Mouse (Mus musculus): ENCODE data around the gene Abi3bp. TPM values are rescaled to one million over a fixed set of nuclear protein-coding genes. Genes with fewer than 3 reads are reported as not detected.

The Abi3bp gene
- polyA plus RNA-seq, 1 experiment from 2014 or later: 0.35 TPM

DNA sequence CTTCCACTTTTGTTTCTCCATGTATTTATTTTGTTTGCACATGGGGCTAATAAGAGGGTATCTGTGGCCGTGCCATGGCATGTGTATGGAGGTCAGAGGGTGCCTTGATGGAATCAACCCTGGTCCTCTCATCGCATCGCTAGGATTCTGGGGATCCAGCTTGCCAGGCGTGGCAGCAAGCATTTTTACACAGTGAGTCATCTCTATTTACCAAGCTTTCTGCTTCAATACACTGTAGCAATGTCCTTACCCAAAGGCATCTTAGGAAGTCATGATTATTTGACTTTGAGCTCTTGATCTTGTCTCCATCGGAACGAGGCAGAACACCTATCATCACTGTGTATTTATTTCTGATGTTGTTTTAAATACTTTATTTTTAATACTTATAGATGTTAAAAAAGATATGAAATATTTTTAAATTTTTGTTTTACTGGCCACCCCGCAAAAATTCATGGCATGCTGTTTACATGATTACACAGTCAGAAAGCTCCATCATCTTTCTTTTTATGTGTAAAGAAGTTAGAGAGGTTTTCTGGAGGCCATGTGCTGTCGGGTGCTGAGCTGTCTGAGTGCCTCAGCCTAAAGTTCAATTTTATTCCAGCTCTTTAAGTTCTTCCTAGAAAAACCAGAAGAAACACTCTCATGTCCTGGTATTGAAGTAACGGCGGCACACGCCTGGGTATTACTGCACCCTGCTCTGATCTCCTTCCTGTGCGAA is 177.7 kb downstream of the Abi3bp start:
- H3K9me3 ChIP-seq: no peaks in the 10 kb centered on the region
- ATAC-seq (replicated peaks): 0 out of 2 replicates have a peak, but pooled peaks have one; percentile 50
- H3K4me3 ChIP-seq: 0 out of 2 replicates have a peak overlapping the region, but pooled peaks have one; percentile 11
- no peaks in the 10 kb centered on the region for H3K4me1 ChIP-seq
- no peaks in the 10 kb centered on the region for H3K27me3 ChIP-seq (replicated peaks)
- no peaks in the 10 kb centered on the region for H3K36me3 ChIP-seq (replicated peaks)
- WGBS: 71% methylated on average over 12 of the region's 12 CpGs
- H3K4me2 ChIP-seq: peak overlapping the region; percentile 29
- no peak overlapping the region for H3K9ac ChIP-seq
- H3K27ac ChIP-seq: no peak overlapping the region

DNA sequence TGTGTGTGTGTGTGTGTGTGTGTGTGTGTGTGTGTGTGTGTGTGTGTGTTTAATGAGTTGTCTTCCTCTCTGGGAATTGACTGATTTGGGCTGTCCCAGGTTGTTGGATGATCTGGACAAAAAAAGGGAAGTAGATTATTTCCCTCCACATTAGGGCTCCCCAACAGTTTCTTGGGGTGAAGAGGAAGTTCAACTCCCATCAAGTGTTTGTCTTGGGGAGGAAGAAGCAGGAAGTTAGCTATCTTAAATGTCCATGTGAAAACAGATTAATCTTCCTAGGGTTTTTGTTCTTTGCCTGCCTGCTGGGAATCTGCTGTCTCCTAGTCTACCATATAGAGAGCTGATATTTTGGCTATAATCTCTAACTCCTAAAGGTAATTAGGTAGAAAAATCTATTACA is 181.2 kb downstream of the Abi3bp start:
- Histone ChIP-seq H3K9ac (no peak overlapping the region), H3K4me1 (no peaks in the 10 kb centered on the region), H3K4me3 (no peak overlapping the region), H3K9me3 (no peaks in the 10 kb centered on the region), H3K36me3 (replicated peaks) (no peaks in the 10 kb centered on the region), H3K4me2 (no peak overlapping the region), H3K27ac (no peak overlapping the region), H3K27me3 (replicated peaks) (no peaks in the 10 kb centered on the region)
- ATAC-seq (replicated peaks): no peak

DNA sequence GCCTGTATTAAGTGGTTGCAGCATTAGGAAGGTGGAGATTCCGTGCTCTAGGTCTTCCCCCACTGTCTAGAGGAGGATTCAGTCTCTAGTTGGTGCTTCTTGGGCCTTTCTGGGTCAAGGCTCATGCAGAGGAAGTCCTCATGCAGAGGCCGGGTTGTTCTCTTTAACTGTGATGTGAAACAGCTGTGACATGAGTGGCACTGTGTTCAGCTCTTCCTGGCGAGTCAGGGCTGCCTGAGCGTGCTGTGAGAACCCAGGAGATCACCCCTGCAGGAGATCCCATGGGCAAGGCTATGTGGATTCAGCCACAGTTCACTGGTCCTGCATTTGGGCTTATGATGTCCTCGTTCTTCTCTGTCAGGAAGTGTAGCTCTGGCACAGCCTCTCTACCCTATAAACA is 191.8 kb downstream of the Abi3bp start:
- Histone ChIP-seq H3K4me3 (no peak overlapping the region), H3K27me3 (replicated peaks) (no peaks in the 10 kb centered on the region), H3K36me3 (replicated peaks) (no peaks in the 10 kb centered on the region), H3K9me3 (no peaks in the 10 kb centered on the region), H3K4me2 (no peak overlapping the region), H3K9ac (no peak overlapping the region), H3K27ac (no peak overlapping the region), H3K4me1 (no peaks in the 10 kb centered on the region)
- WGBS: 89% methylated on average over 5 of the region's 5 CpGs
- ATAC-seq (replicated peaks): no peak

DNA sequence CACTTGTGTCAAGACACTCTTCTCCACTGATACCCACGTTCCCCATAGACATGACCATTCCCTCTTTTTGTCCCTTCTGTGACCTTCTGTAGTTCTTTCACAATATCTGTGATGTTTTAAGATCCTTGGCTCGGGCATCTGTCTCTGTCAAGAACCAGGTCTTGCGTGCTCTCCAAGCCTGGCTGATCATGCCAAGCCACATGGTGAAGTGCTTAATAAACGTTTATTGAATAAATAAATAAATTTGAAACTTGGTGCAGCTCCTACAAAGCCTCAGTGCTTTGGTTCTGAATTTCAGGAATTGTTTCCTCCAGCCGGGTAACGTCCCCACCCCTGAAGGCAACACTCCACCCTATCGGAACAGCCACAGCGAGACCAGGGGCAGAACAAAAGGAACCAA is 193.3 kb downstream of the Abi3bp start:
- H3K27ac ChIP-seq: no peak overlapping the region

DNA sequence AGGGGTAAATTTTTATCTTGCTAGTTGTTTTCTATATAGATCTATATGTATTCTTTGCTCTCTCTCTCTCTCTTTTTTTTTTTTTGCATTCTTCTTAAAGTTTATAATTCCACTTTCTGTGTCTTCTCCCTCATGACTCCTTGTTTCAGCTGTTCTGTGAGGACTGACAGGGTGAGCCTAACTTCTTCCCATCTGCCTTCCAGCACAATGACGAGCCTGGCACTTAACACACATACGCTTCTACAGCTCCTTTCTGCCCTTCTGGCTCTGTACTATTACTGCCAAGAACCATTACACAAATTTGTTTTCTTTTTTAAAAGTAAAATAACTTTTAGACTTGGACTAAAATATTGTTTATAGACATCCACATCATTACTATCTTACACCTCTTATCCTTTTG is 195.7 kb downstream of the Abi3bp start:
- Histone ChIP-seq H3K36me3 (replicated peaks) (no peaks in the 10 kb centered on the region), H3K4me2 (no peak overlapping the region), H3K9ac (no peak overlapping the region), H3K27ac (no peak overlapping the region), H3K4me1 (no peaks in the 10 kb centered on the region), H3K27me3 (replicated peaks) (no peaks in the 10 kb centered on the region), H3K9me3 (no peaks in the 10 kb centered on the region), H3K4me3 (no peak overlapping the region)
- 90% methylated on average over 2 of the region's 2 CpGs for WGBS
- no peak for ATAC-seq (replicated peaks)

More for the DNA sequence above, 193.3 kb downstream of the Abi3bp start:
- Histone ChIP-seq H3K4me2 (no peak overlapping the region), H3K9ac (no peak overlapping the region), H3K9me3 (no peaks in the 10 kb centered on the region), H3K4me1 (no peaks in the 10 kb centered on the region), H3K4me3 (no peak overlapping the region), H3K36me3 (replicated peaks) (no peaks in the 10 kb centered on the region), H3K27me3 (replicated peaks) (no peaks in the 10 kb centered on the region)
- ATAC-seq (replicated peaks): no peak
- WGBS: 88% methylated on average over 8 of the region's 8 CpGs

DNA sequence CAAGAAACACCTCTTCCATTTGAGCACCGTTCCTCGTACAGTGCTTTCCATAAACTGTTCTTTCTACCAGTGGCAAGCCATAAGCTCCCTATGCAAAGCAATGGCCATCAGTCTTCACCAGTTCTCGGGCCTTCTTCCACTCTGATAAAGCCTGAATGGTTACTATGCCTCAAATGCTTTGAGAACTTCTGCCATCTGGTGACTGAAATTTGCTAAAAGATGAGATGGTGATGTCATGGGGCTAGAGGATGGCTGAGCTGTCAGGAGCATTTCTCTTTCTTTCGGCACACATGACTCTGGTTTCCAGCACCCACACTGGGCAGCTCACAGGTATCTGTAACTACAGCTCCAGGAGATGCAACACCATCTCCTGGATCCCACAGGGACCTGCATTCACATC is 199.5 kb downstream of the Abi3bp start:
- WGBS: 75% methylated on average over 4 of the region's 4 CpGs

DNA sequence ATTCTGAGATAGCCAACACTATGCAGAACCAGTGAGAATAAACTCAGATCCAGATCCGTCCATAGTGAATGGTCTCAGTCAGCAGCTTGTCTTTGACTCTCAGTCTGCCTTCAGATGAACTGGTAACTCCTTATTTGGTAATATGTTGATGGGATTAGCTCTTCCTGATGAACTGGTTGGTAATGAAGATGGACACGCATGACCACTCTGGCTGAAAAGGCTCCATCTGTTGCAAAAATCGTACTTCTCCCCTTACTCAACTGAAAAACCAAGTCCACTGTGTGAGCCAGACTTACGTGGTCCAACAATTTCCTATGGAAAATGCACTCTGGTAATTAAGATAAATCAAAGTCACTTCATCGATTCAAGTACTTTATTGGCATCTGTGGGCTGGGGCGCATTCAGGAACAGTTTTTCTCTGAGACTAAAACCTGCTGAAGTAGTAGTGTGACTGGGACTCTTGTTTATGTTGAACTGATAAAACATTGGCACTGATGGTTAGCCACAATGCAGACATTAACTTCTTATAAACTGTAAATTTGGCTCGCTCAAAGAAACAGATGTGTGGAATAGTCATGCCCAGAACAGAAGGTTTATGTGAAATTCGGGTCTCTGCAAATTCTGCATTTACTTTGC is 203.4 kb downstream of the Abi3bp start:
- Histone ChIP-seq H3K4me1 (no peaks in the 10 kb centered on the region), H3K9ac (no peak overlapping the region), H3K4me3 (no peak overlapping the region), H3K4me2 (no peak overlapping the region), H3K36me3 (replicated peaks) (peaks cover 9% of the 10 kb centered on the region), H3K27me3 (replicated peaks) (no peaks in the 10 kb centered on the region), H3K27ac (no peak overlapping the region), H3K9me3 (no peaks in the 10 kb centered on the region)
- ATAC-seq (replicated peaks): no peak
- 62% methylated on average over 8 of the region's 8 CpGs for WGBS

More for the DNA sequence above, 199.5 kb downstream of the Abi3bp start:
- Histone ChIP-seq H3K4me2 (no peak overlapping the region), H3K9me3 (no peaks in the 10 kb centered on the region), H3K36me3 (replicated peaks) (no peaks in the 10 kb centered on the region), H3K27me3 (replicated peaks) (no peaks in the 10 kb centered on the region), H3K27ac (no peak overlapping the region), H3K4me1 (no peaks in the 10 kb centered on the region), H3K9ac (no peak overlapping the region), H3K4me3 (no peak overlapping the region)
- peak; percentile 91 for ATAC-seq (replicated peaks)

DNA sequence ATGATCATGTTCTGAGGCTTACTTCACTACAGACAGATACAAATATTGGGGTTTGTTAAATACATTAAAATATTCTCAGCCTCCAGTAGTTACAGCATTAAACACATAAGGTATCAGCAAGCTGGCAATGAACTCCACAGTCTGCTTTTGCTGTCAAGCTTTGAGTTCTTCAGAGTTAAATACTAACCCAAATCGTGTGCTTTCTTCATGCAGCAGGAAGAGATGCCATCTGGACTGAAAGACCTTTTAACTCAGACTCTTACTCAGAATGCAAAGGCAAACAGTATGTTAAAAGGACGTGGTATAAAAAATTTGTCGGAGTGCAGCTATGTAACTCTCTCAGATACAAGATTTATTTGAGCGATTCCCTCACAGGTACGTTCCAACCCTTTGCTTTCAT is 209.1 kb downstream of the Abi3bp start:
- H3K9me3 ChIP-seq: no peaks in the 10 kb centered on the region
- 94% methylated on average over 5 of the region's 5 CpGs for WGBS
- H3K27ac ChIP-seq: no peak overlapping the region
- no peak overlapping the region for H3K9ac ChIP-seq
- no peak for ATAC-seq (replicated peaks)
- no peaks in the 10 kb centered on the region for H3K27me3 ChIP-seq (replicated peaks)
- H3K4me2 ChIP-seq: no peak overlapping the region
- no peaks in the 10 kb centered on the region for H3K4me1 ChIP-seq
- H3K36me3 ChIP-seq (replicated peaks): peaks cover 25% of the 10 kb centered on the region
- H3K4me3 ChIP-seq: no peak overlapping the region

DNA sequence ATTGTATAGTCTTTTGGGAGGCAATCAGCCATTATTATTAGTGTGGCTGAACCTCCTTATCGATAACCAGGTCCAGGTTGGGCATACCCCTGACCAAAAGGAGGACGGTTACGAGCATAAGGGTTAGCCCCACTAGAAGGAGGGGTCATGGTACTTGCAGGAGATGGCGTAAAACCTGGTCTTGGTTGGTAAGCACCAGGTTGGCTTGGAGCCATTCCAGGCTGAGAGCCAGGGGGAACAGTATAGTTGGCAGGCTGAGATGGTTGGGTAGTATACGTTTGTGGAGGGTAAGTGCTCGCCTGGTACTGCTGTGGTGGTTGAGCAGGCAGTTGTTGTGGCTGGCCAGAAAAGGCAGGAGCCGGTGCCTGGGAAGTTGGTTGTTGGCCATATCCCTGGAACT is 213.0 kb downstream of the Abi3bp start:
- Histone ChIP-seq H3K4me1 (no peaks in the 10 kb centered on the region), H3K27me3 (replicated peaks) (no peaks in the 10 kb centered on the region), H3K27ac (no peak overlapping the region), H3K4me3 (no peak overlapping the region), H3K9ac (no peak overlapping the region), H3K36me3 (replicated peaks) (peaks cover 17% of the 10 kb centered on the region), H3K4me2 (no peak overlapping the region), H3K9me3 (no peaks in the 10 kb centered on the region)
- no peak for ATAC-seq (replicated peaks)
- WGBS: 94% methylated on average over 7 of the region's 7 CpGs

DNA sequence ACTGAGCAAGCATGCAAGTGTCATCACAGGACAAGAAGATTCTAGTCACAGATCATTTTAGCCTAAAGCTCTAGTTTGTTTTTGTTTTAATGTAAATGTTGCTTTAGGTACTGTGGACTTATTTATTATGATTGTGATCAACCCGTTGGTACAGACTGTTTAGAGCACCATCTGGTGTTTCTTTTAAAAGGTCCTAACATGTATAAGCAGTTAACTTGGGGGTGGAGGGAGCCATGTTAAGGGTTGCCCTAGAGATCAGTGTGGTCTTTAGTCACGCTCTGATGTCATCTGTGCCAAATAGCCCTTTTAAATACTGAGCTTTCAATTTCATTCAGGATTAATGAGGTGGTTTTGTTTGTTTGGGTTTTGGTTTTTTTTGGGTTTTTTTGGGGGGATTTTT is 218.8 kb downstream of the Abi3bp start:
- H3K9ac ChIP-seq: no peak overlapping the region
- H3K27ac ChIP-seq: no peak overlapping the region
- no peak overlapping the region for H3K4me3 ChIP-seq
- 71% methylated on average over 2 of the region's 2 CpGs for WGBS
- no peaks in the 10 kb centered on the region for H3K4me1 ChIP-seq
- no peak overlapping the region for H3K4me2 ChIP-seq
- H3K27me3 ChIP-seq (replicated peaks): no peaks in the 10 kb centered on the region
- H3K36me3 ChIP-seq (replicated peaks): peaks cover 17% of the 10 kb centered on the region
- ATAC-seq (replicated peaks): no peak
- no peaks in the 10 kb centered on the region for H3K9me3 ChIP-seq

DNA sequence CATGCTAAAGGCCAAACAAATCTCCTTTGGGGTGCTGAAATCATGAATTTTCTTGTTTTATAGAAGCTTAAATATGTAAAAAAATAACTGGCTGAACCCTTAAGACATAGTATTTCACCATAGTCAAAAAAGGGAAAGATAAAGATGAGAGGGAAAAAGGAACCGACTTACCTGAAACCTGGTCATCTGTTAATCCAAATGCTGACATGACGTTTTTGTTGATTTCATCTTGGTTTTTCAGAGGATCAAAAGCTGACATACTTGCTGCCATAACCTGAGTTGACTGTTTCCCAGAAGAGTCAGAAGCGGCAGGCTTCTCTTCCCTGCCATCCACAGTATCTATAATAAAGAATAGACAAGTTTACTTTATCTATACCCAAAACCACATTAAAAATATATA is 223.2 kb downstream of the Abi3bp start:
- no peak overlapping the region for H3K9ac ChIP-seq
- WGBS: 91% methylated on average over 3 of the region's 3 CpGs
- H3K4me1 ChIP-seq: no peaks in the 10 kb centered on the region
- ATAC-seq (replicated peaks): no peak
- no peaks in the 10 kb centered on the region for H3K27me3 ChIP-seq (replicated peaks)
- peaks cover 20% of the 10 kb centered on the region; the same call in 1 of the 2 replicates for H3K36me3 ChIP-seq (replicated peaks)
- no peak overlapping the region for H3K27ac ChIP-seq
- no peaks in the 10 kb centered on the region for H3K9me3 ChIP-seq
- no peak overlapping the region for H3K4me2 ChIP-seq
- H3K4me3 ChIP-seq: no peak overlapping the region

DNA sequence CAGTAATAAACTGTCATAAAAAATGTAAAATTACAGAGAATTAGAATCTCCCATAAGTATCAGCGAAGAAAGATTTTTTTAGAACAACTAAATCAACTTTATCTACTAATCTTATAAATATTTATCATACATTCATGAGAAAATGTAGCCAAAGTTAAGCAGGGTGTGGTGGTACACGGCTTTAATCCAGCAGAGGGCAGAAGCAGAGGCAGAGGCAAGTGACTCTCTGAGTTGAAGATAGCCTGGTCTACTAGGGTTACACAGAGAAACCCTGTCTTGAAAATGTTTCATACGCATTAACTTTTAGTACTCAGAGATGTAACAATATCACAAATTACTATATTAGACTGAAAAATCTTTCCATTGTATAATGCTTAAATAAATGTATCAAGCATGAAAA is 228.1 kb downstream of the Abi3bp start:
- H3K9me3 ChIP-seq: no peaks in the 10 kb centered on the region
- H3K27me3 ChIP-seq (replicated peaks): no peaks in the 10 kb centered on the region
- WGBS: 80% methylated on average over 3 of the region's 3 CpGs
- no peak overlapping the region for H3K4me3 ChIP-seq
- H3K4me1 ChIP-seq: no peaks in the 10 kb centered on the region
- H3K4me2 ChIP-seq: no peak overlapping the region
- peaks cover 32% of the 10 kb centered on the region; the same call in 1 of the 2 replicates for H3K36me3 ChIP-seq (replicated peaks)
- ATAC-seq (replicated peaks): no peak
- H3K27ac ChIP-seq: no peak overlapping the region
- no peak overlapping the region for H3K9ac ChIP-seq

DNA sequence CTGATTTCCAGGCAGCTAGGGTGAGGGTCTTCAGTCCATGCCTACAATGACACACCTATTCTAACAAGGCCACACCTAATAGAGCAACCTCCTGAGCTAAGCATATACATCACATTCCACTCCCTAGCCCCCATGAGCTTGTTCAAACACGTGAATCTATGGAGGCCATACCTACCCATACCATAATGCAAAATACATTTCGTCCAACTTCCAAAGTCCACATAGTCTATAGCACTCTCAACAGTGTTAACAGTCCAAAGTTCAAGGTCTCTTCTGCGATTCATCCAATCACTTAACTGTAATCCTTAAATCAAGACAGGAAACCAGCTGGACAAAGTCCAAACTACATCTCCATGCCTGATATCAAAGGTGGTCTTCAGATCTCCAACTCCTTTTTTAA is 232.4 kb downstream of the Abi3bp start:
- 92% methylated on average over 3 of the region's 3 CpGs for WGBS
- Histone ChIP-seq H3K9me3 (no peaks in the 10 kb centered on the region), H3K9ac (no peak overlapping the region), H3K36me3 (replicated peaks) (peaks cover 36% of the 10 kb centered on the region), H3K4me2 (no peak overlapping the region), H3K27me3 (replicated peaks) (no peaks in the 10 kb centered on the region), H3K4me1 (peaks cover 5% of the 10 kb centered on the region), H3K27ac (no peak overlapping the region), H3K4me3 (no peak overlapping the region)
- ATAC-seq (replicated peaks): no peak
